Mouse (Mus musculus) MEL (cell line): Measurements from ENCODE around the gene Tceal3. TPM values are rescaled to one million over a fixed set of nuclear protein-coding genes. Genes with fewer than 3 reads are reported as not detected.
"Not testable (repeated sequence)": the region's sequence is repeated elsewhere in the genome, so short reads cannot be mapped to it uniquely, and the experiment has no call there.

ENCODE experiments used
- DNase-seq: peaks from one replicate; pipeline ENCODE4 v3.0.0; 2011; ENCODE audit warnings: low read depth, low spot score
- H3K27ac ChIP-seq: 2 replicates; pipeline ENCODE4 v1.5.1; 2012; ENCODE audit warnings: low read depth, mild to moderate bottlenecking, control low read depth, low read length, moderate library complexity; ENCODE audit not compliant: control insufficient read depth
- H3K27me3 ChIP-seq, 2 experiments: fragments of 150-350 bp in 1 of 2; sonication (generic) in 1 of 2; 2 replicates each; pipeline ENCODE4 v1.6.1; 2012; ENCODE audit warnings: low read length in 2 of 2, mild to moderate bottlenecking in 2 of 2, improper control_type of control experiment in 1 of 2, moderate library complexity in 1 of 2; ENCODE audit not compliant: insufficient read depth in 2 of 2, control insufficient read depth in 1 of 2
- H3K36me3 ChIP-seq, 2 experiments: 2 replicates each; pipeline ENCODE4 v1.6.1; 2012 to 2014; ENCODE audit warnings: low read length in 2 of 2, improper control_type of control experiment in 1 of 2, inconsistent platforms in 1 of 2, mild to moderate bottlenecking in 1 of 2; ENCODE audit not compliant: insufficient read depth in 2 of 2, control insufficient read depth in 1 of 2
- H3K4me1 ChIP-seq, 2 experiments: fragments of 150-350 bp in 1 of 2; sonication (generic) in 1 of 2; 2 replicates each; pipeline ENCODE4 v1.6.1; 2012; ENCODE audit warnings: low read length in 2 of 2, improper control_type of control experiment in 1 of 2, mild to moderate bottlenecking in 1 of 2; ENCODE audit not compliant: insufficient read depth in 2 of 2, control insufficient read depth in 1 of 2
- H3K4me3 ChIP-seq, 2 experiments: fragments of 150-350 bp in 1 of 2; sonication (generic) in 1 of 2; 2 replicates each; pipeline ENCODE4 v1.5.1; 2012; ENCODE audit warnings: low read depth in 2 of 2, low read length in 2 of 2, mild to moderate bottlenecking in 2 of 2, moderate library complexity in 2 of 2, control low read depth in 1 of 2, improper control_type of control experiment in 1 of 2; ENCODE audit not compliant: control insufficient read depth in 1 of 2, insufficient read depth in 1 of 2
- H3K79me2 ChIP-seq: 2 replicates; pipeline ENCODE4 v1.6.1; 2012; ENCODE audit warnings: mild to moderate bottlenecking, low read length, moderate library complexity; ENCODE audit not compliant: control insufficient read depth, poor library complexity, insufficient read depth
- H3K9ac ChIP-seq: 2 replicates; pipeline ENCODE4 v1.6.1; 2012; ENCODE audit warnings: low read depth, mild to moderate bottlenecking, control low read depth, low read length, moderate library complexity; ENCODE audit not compliant: control insufficient read depth, poor library complexity, severe bottlenecking
- H3K9me3 ChIP-seq: fragments of 150-350 bp; sonication (generic); replicated peaks from 2 replicates; pipeline ENCODE4 v1.6.1; 2012; ENCODE audit warnings: mild to moderate bottlenecking, low read length, improper control_type of control experiment, moderate library complexity; ENCODE audit not compliant: insufficient read depth
- CHD1 ChIP-seq: IDR thresholded peaks from 2 replicates; pipeline ENCODE4 v1.6.1; 2012; ENCODE audit warnings: low read depth, mild to moderate bottlenecking, inconsistent platforms, low read length, improper control_type of control experiment
- GABPA ChIP-seq: IDR thresholded peaks from 2 replicates; pipeline ENCODE4 v1.6.1; 2012; ENCODE audit warnings: low read depth, mild to moderate bottlenecking, inconsistent platforms, low read length, improper control_type of control experiment, moderate library complexity
- GATA1 ChIP-seq: IDR thresholded peaks from 2 replicates; pipeline ENCODE4 v1.6.1; 2011; ENCODE audit warnings: low read depth, low read length, improper control_type of control experiment
- KAT2A ChIP-seq: conservative IDR thresholded peaks from 2 replicates; pipeline ENCODE4 v1.6.1; 2012; ENCODE audit warnings: low read depth, low read length, improper control_type of control experiment, inconsistent platforms
- MYB ChIP-seq: IDR thresholded peaks from 2 replicates; pipeline ENCODE4 v1.6.1; 2011; ENCODE audit warnings: mild to moderate bottlenecking, low read depth, low read length, improper control_type of control experiment
- NELFE ChIP-seq: IDR thresholded peaks from 2 replicates; pipeline ENCODE4 v1.6.1; 2011; ENCODE audit warnings: low read depth, low read length, improper control_type of control experiment
- NRF1 ChIP-seq: IDR thresholded peaks from 2 replicates; pipeline ENCODE4 v1.6.1; 2014; ENCODE audit warnings: low read depth, mild to moderate bottlenecking, inconsistent platforms, low read length, improper control_type of control experiment, moderate library complexity; ENCODE audit not compliant: poor library complexity, insufficient read depth, severe bottlenecking
- POLR2AphosphoS5 ChIP-seq: IDR thresholded peaks from 2 replicates; pipeline ENCODE4 v1.6.1; 2012; ENCODE audit warnings: low read depth, borderline replicate concordance, mild to moderate bottlenecking, inconsistent platforms, low read length, moderate library complexity, mixed read lengths
- RAD21 ChIP-seq: IDR thresholded peaks from 2 replicates; pipeline ENCODE4 v1.6.1; 2011; ENCODE audit warnings: mild to moderate bottlenecking, low read depth, low read length, improper control_type of control experiment
- SIN3A ChIP-seq: IDR thresholded peaks from 2 replicates; pipeline ENCODE4 v1.6.1; 2012; ENCODE audit warnings: low read length, improper control_type of control experiment, inconsistent platforms
- TBP ChIP-seq: IDR thresholded peaks from 2 replicates; pipeline ENCODE4 v1.8.0; 2011; ENCODE audit warnings: low read depth, low read length, improper control_type of control experiment
- TCF12 ChIP-seq: IDR thresholded peaks from 2 replicates; pipeline ENCODE4 v1.6.1; 2014; ENCODE audit warnings: low read depth, mild to moderate bottlenecking, inconsistent platforms, low read length, improper control_type of control experiment, moderate library complexity
- USF1 ChIP-seq: IDR thresholded peaks from 2 replicates; pipeline ENCODE4 v1.6.1; 2014; ENCODE audit warnings: low read depth, mild to moderate bottlenecking, inconsistent platforms, low read length, improper control_type of control experiment, moderate library complexity
- ZNF384 ChIP-seq: IDR thresholded peaks from 2 replicates; pipeline ENCODE4 v1.6.1; 2012; ENCODE audit warnings: low read depth, mild to moderate bottlenecking, inconsistent platforms, low read length, improper control_type of control experiment
- polyA plus RNA-seq, 2 experiments: library from polyadenylated mRNA; stranded (reverse) in 1 of 2; unstranded in 1 of 2; fragments of >175 nt in 1 of 2; fragments of >200 nt in 1 of 2; gene quantifications; 2 replicates each; pipeline versions ENCODE4 v1.2.1 to v1.2.4; 2012; ENCODE audit warnings: low replicate concordance in 2 of 2, low read depth in 1 of 2; ENCODE audit not compliant: insufficient read length in 2 of 2, insufficient read depth in 1 of 2, missing spikeins in 1 of 2
- total RNA-seq: library from RNA; depleted of rRNA; stranded (reverse); fragments of 300-350 nt; gene quantifications from 2 replicates; pipeline ENCODE4 v1.2.3, GENCODE M21; 2012; rRNA removed

Gene Tceal3
- total and polyA plus RNA-seq, 3 experiments, result not detected

DNA sequence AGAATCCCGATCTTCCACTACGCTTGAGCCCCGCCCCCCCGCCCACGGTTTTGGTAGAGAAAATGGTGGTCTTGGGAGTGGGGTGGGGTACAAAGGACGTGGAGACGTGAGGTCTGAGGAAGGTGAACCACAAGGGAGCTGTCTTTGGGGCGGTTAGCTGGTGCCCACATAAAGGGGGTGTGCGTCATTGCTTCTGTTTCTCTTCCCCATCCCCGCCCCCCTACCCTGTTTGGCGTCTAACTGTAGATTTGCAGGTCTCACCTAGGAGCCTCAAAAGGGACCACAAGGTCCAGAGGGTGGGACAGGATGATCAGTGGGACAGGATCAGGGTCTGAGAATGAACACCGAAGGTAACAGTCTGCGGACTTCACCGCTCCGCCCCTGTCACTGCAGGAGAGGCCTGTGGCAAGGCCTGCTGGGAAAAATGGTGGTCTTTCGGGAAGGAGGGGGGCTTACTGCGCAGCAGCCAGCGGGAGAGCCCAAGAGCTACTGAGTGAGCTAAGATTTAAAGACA, 117.6 kb downstream of the Tceal3 start (continued):
- TF ChIP-seq NRF1 (no peak), SIN3A (no peak)

DNA sequence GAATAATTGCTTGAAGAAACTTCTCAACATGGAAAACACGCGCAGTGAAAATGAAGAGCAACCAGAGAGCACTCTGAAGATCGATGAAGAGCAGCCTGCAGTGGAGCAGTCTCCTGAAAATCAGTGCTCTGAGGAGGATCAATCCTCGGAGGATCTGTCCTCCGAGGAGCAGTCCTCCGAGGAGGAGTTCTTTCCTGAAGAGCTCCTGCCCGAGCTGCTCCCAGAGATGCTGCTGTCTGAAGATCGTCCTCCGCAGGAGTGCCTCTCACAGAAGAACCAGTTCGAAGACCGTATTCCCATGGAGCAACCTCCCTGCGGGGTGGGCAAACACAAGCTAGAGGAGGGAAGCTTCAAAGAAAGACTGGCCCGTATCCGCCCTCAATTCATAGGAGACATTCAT, 118.1 kb downstream of the Tceal3 start:
- Histone ChIP-seq H3K27ac (no peak overlapping the region), H3K9me3 (no peaks in the 10 kb centered on the region), H3K79me2 (no peaks in the 10 kb centered on the region), H3K27me3 (no peaks in the 10 kb centered on the region), H3K4me1 (no peaks in the 10 kb centered on the region), H3K4me3 (no peak overlapping the region), H3K36me3 (no peaks in the 10 kb centered on the region), H3K9ac (no peak overlapping the region)
- no peak for DNase-seq
- TF ChIP-seq TBP (no peak), GABPA (no peak), TCF12 (no peak), KAT2A (no peak), CHD1 (no peak), GATA1 (no peak), NRF1 (no peak), ZNF384 (no peak), MYB (no peak), RAD21 (no peak), SIN3A (no peak), USF1 (no peak), POLR2AphosphoS5 (no peak), NELFE (no peak)

- H3K79me2 ChIP-seq, result not testable (repeated sequence)
Measured at GRCm38 (mm10) chrX:136714742-136715474, 124.3 kb downstream of the Tceal3 start.

More at GRCm38 (mm10) chrX:136714742-136715474, 124.3 kb downstream of the Tceal3 start:
- not testable (repeated sequence) for H3K4me3 ChIP-seq, H3K27ac ChIP-seq, H3K27me3 ChIP-seq, H3K9ac ChIP-seq, H3K4me1 ChIP-seq, H3K9me3 ChIP-seq, DNase-seq, H3K36me3 ChIP-seq

Other genes with a start within 250 kb of the Tceal3 start
- not detected in 2 replicates for gene Kir3dl1, start 72.8 kb upstream of the Tceal3 start, total RNA-seq
- not detected for gene Kir3dl1, start 72.8 kb upstream of the Tceal3 start, polyA plus RNA-seq
- not detected in 2 replicates for gene Kir3dl2, start 46.8 kb upstream of the Tceal3 start, total RNA-seq
- not detected for gene Kir3dl2, start 46.8 kb upstream of the Tceal3 start, polyA plus RNA-seq
- not detected in 2 replicates for gene Tceal1, start 117.1 kb downstream of the Tceal3 start, total RNA-seq
- gene Tceal1, start 117.1 kb downstream of the Tceal3 start, polyA plus RNA-seq, result not detected
- gene Morf4l2, start 152.8 kb downstream of the Tceal3 start, total RNA-seq, result 617 and 648 TPM in 2 replicates
- 100 to 1,000 TPM in 1 of 2 experiments, not detected in 1; 921 TPM for gene Morf4l2, start 152.8 kb downstream of the Tceal3 start, polyA plus RNA-seq
- not detected in 2 replicates for gene Glra4, start 189.3 kb downstream of the Tceal3 start, total RNA-seq
- gene Glra4, start 189.3 kb downstream of the Tceal3 start, polyA plus RNA-seq, result under 1 TPM in 1 of 2 experiments, not detected in 1; 0.13 TPM
- gene Plp1, start 231.8 kb downstream of the Tceal3 start, total RNA-seq, result 1.0 and 1.2 TPM in 2 replicates
- 10 to 100 TPM in 1 of 2 experiments, 1 to 10 TPM in 1; 2.5 to 30.8 TPM for gene Plp1, start 231.8 kb downstream of the Tceal3 start, polyA plus RNA-seq